Mouse (Mus musculus): ENCODE measurements at regions not wholly inside any gene's neighbourhood (a gene's known extent, or its start where the extent isn't known, plus 50 kb on each side); places are given as distances from the start of the nearest gene placed in this dataset.

DNA sequence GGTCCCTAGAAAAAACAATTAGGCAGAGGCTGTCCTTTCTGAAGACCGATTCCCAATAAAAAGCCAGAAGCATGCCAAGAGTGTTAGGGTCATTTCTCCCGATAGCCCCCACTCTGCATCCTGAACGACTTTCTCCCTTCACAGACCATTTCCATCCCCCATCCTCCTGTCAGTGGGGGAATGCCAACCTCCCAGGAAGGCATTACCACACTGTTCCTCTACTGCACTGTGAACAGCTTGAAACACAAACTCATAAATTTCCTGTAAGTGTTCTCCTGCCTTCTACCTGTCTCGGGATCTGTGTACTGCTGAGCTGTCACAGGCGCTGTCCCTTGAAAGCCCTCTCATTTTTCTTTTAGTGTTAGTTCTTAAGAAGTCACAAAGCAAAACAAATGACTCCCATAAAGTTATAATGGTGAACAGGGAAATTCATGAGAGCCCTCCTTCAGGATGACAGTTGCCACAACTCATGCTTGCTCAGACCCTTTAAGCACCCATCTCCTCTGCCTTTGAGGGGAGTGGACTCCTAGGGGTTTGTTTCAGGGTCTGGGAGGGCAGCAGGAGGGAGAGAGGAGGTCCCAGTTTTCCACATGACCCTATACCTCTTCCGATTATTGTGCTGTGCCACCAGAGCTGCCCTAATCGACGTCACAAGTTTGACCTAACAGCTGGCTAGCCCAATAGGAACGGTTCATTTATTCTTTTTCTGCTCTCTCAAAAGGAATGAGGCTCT lies 139.9 kb downstream of the Rchy1 start:
- TF ChIP-seq CTCF (IDR thresholded peaks at IDR 0.05; ENCODE audit: low read depth) (no peak), EP300 (IDR thresholded peaks at IDR 0.05; ENCODE audit: low read depth) (no peak)
- H3K27me3 ChIP-seq (ENCODE audit: insufficient read depth, low read length), result no peaks in the 10 kb centered on the region

DNA sequence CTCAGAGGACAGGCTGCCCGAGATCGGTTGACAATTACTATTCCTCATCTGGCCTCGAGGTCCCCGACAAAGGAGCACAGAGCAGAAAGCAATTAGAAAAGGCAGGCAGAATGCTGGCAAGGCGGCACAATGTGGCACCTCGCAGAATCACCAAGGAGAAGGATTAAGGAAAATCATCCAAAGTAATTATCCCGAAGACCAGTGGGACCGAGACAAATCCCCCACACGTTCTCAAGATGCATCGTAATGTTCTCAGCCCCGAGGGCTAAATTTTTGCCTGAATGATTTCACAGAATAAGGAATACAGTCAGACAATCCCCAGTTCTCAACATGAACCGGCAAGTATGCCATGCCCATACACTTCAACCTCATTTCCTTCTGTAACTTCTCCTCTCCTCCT lies 144.1 kb downstream of the Rchy1 start:
- DNase-seq (no peak), ATAC-seq (no peak)
- H3K36me3 ChIP-seq (replicated peaks; ENCODE audit: insufficient read depth, low read length), result no peaks in the 10 kb centered on the region
- H3K4me1 ChIP-seq (ENCODE audit: insufficient read depth), result no peaks in the 10 kb centered on the region
- no peak overlapping the region for H3K4me3 ChIP-seq (ENCODE audit: low read depth, low read length)
- H3K9ac ChIP-seq (replicated peaks), result no peak overlapping the region
- WGBS (ENCODE audit: insufficient replicate concordance), result 84% methylated on average over 12 of the region's 12 CpGs
- no peaks in the 10 kb centered on the region for H3K9me3 ChIP-seq (ENCODE audit: low read length)
- no peaks in the 10 kb centered on the region for H3K27me3 ChIP-seq (ENCODE audit: insufficient read depth, low read length)
- H3K4me2 ChIP-seq (ENCODE audit: low read depth, low read length), result no peak overlapping the region
- no peak overlapping the region for H3K27ac ChIP-seq (ENCODE audit: low read depth)
- TF ChIP-seq EP300 (IDR thresholded peaks at IDR 0.05; ENCODE audit: low read depth), result no peak
- no peak for TF ChIP-seq CTCF (IDR thresholded peaks at IDR 0.05; ENCODE audit: low read depth)

More for the DNA sequence above, 139.9 kb downstream of the Rchy1 start:
- no peak overlapping the region for H3K27ac ChIP-seq (ENCODE audit: low read depth)
- H3K36me3 ChIP-seq (replicated peaks; ENCODE audit: insufficient read depth, low read length), result no peaks in the 10 kb centered on the region
- H3K4me3 ChIP-seq (ENCODE audit: low read depth, low read length), result no peak overlapping the region
- H3K9ac ChIP-seq (replicated peaks), result no peak overlapping the region
- no peaks in the 10 kb centered on the region for H3K4me1 ChIP-seq (ENCODE audit: insufficient read depth)
- 69% methylated on average over 9 of the region's 9 CpGs for WGBS (ENCODE audit: insufficient replicate concordance)
- DNase-seq (no peak), ATAC-seq (no peak)
- H3K4me2 ChIP-seq (ENCODE audit: low read depth, low read length), result no peak overlapping the region
- H3K9me3 ChIP-seq (ENCODE audit: low read length), result no peaks in the 10 kb centered on the region

DNA sequence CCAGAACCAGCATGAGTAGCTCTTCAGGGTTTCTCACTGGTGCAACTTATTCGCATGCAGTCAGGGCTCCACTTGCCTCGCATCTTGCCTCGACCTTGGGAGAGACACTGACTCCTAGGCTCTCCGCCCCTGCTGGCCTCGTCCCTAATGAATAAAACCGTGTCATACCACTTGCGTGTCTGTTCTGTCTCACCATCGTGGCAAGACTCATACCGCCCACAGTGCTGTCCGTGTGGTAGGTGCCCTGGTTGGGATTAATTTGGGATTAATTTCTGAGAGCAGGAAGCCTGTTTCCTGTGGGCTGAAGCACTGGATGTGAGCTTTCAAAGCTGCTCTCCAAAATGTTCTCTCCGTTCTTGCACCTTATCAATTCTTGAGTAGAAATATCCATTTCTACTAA lies 144.7 kb downstream of the Rchy1 start:
- Histone ChIP-seq H3K9ac (replicated peaks) (no peak overlapping the region), H3K36me3 (replicated peaks; ENCODE audit: insufficient read depth, low read length) (no peaks in the 10 kb centered on the region), H3K27me3 (ENCODE audit: insufficient read depth, low read length) (no peaks in the 10 kb centered on the region), H3K4me3 (ENCODE audit: low read depth, low read length) (no peak overlapping the region), H3K4me1 (ENCODE audit: insufficient read depth) (no peaks in the 10 kb centered on the region), H3K9me3 (ENCODE audit: low read length) (no peaks in the 10 kb centered on the region), H3K27ac (ENCODE audit: low read depth) (no peak overlapping the region), H3K4me2 (ENCODE audit: low read depth, low read length) (no peak overlapping the region)
- DNase-seq (no peak), ATAC-seq (no peak)
- 83% methylated on average over 11 of the region's 11 CpGs for WGBS (ENCODE audit: insufficient replicate concordance)
- TF ChIP-seq EP300 (IDR thresholded peaks at IDR 0.05; ENCODE audit: low read depth), result no peak
- no peak for TF ChIP-seq CTCF (IDR thresholded peaks at IDR 0.05; ENCODE audit: low read depth)

- 74% methylated on average over 3 of the region's 3 CpGs for WGBS (ENCODE audit: insufficient replicate concordance)
- ATAC-seq, result no peak
- H3K4me3 ChIP-seq (ENCODE audit: low read depth, low read length), result no peak overlapping the region
- H3K4me1 ChIP-seq (ENCODE audit: insufficient read depth), result no peaks in the 10 kb centered on the region
- TF ChIP-seq CTCF (IDR thresholded peaks at IDR 0.05; ENCODE audit: low read depth) (no peak), EP300 (IDR thresholded peaks at IDR 0.05; ENCODE audit: low read depth) (no peak)
- no peak for DNase-seq
- no peak overlapping the region for H3K27ac ChIP-seq (ENCODE audit: low read depth)
- H3K27me3 ChIP-seq (ENCODE audit: insufficient read depth, low read length), result no peaks in the 10 kb centered on the region
- no peak overlapping the region for H3K9ac ChIP-seq (replicated peaks)
- H3K36me3 ChIP-seq (replicated peaks; ENCODE audit: insufficient read depth, low read length), result no peaks in the 10 kb centered on the region
- H3K4me2 ChIP-seq (ENCODE audit: low read depth, low read length), result no peak overlapping the region
- H3K9me3 ChIP-seq (ENCODE audit: low read length), result no peaks in the 10 kb centered on the region
Measured at GRCm38 (mm10) chr5:91816376-91816950, 146.4 kb downstream of the Rchy1 start.

DNA sequence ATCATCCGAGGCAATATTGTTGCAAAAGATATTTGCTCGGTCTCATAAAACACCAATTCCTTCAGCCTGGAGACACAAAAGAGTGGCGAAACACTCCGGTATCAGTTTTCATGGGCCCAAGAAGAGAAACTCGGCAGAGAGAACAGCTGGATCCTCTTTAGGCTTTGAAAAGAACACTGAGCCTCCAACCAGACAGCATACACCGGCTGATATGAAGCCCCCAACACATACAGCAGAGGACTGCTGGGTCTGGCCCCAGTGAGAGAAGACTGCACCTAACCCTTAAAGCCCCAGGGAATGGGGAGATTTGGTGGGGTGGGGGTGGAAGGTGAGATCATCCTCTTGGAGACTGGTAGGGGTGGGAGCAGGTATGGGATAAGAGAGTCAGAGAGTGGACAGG lies 147.9 kb downstream of the Rchy1 start:
- H3K4me1 ChIP-seq (ENCODE audit: insufficient read depth), result no peaks in the 10 kb centered on the region
- no peaks in the 10 kb centered on the region for H3K9me3 ChIP-seq (ENCODE audit: low read length)
- no peak overlapping the region for H3K27ac ChIP-seq (ENCODE audit: low read depth)
- H3K9ac ChIP-seq (replicated peaks), result no peak overlapping the region
- no peak overlapping the region for H3K4me2 ChIP-seq (ENCODE audit: low read depth, low read length)
- TF ChIP-seq EP300 (IDR thresholded peaks at IDR 0.05; ENCODE audit: low read depth) (no peak), CTCF (IDR thresholded peaks at IDR 0.05; ENCODE audit: low read depth) (no peak)
- DNase-seq, result no peak
- no peaks in the 10 kb centered on the region for H3K27me3 ChIP-seq (ENCODE audit: insufficient read depth, low read length)
- WGBS (ENCODE audit: insufficient replicate concordance), result 44% methylated on average over 6 of the region's 6 CpGs
- ATAC-seq, result no peak
- no peak overlapping the region for H3K4me3 ChIP-seq (ENCODE audit: low read depth, low read length)
- H3K36me3 ChIP-seq (replicated peaks; ENCODE audit: insufficient read depth, low read length), result no peaks in the 10 kb centered on the region

DNA sequence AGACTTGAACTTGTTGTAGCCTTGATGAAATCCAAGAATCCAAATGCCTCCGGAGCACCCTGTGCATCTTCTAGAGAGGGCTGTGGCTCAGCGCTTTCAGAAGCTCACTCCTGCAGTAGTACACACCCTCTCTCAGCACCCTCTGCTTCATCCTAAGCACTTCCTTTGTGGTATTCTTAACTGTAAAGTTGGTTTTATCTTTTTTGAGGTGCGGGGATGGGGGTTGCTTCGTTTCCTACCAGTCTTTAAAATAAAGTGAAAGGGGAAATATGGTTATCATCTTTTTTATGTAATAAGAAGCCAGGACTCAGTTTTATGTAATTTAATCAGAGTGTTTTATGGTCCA lies 148.5 kb downstream of the Rchy1 start:
- DNase-seq, result no peak
- Histone ChIP-seq H3K9ac (replicated peaks) (no peak overlapping the region), H3K4me3 (ENCODE audit: low read depth, low read length) (no peak overlapping the region), H3K36me3 (replicated peaks; ENCODE audit: insufficient read depth, low read length) (no peaks in the 10 kb centered on the region), H3K27me3 (ENCODE audit: insufficient read depth, low read length) (no peaks in the 10 kb centered on the region), H3K9me3 (ENCODE audit: low read length) (no peaks in the 10 kb centered on the region), H3K4me1 (ENCODE audit: insufficient read depth) (no peaks in the 10 kb centered on the region), H3K4me2 (ENCODE audit: low read depth, low read length) (no peak overlapping the region), H3K27ac (ENCODE audit: low read depth) (no peak overlapping the region)
- ATAC-seq, result no peak
- 32% methylated on average over 4 of the region's 4 CpGs for WGBS (ENCODE audit: insufficient replicate concordance)
- no peak for TF ChIP-seq CTCF (IDR thresholded peaks at IDR 0.05; ENCODE audit: low read depth)
- TF ChIP-seq EP300 (IDR thresholded peaks at IDR 0.05; ENCODE audit: low read depth), result no peak
